Mouse (Mus musculus) spleen, adult 12 weeks (tissue): ENCODE data around the gene Kctd2.
"Not testable (repeated sequence)": the region's sequence is repeated elsewhere in the genome, so short reads cannot be mapped to it uniquely, and the experiment has no call there.

Experiments
- DNase-seq: peaks from one replicate; pipeline ENCODE4 v3.0.0; 2022; ENCODE audit warnings: low spot score

Gene Kctd2

DNA sequence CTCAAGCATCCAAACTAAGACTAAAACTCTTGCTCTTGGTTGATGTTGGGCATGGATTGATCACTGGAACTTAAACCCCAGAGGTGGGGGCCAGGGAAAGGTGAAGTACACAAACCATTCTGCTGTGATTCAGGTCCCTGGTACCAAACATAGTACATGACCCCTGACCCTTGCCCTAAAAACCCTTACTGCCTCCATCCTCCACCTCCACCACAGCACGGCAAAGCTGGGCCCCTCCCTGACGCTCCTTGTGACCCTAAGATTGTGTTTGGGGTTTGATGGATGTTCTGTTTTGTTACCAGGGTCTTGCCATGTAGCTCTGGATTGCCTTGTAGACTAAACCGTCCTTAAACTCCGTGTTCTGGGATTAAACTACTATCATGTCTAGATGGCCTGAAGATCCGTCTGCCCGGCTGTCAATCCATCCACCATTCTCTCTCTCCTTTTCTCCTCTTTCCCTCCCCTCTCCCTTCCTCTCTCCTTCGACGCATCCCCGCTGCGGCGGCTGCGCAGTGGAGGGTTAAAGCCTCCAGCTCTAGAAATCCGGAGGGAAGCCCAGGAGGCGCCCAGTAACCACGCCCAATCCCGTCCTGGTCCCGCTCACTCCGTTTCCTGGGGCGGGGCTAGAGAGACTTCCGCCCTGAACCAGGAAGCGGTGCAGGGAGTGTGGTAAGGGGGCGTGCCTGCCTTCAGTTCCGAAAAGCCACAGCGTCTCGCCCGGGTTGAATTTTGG is 55.3 kb downstream of the Kctd2 start, which contains the start of gene Armc7:
Gene Armc7, plus strand, starts transcription at position 643 of the 733 bp plus-strand sequence.
- peak; percentile 80 for DNase-seq

DNA sequence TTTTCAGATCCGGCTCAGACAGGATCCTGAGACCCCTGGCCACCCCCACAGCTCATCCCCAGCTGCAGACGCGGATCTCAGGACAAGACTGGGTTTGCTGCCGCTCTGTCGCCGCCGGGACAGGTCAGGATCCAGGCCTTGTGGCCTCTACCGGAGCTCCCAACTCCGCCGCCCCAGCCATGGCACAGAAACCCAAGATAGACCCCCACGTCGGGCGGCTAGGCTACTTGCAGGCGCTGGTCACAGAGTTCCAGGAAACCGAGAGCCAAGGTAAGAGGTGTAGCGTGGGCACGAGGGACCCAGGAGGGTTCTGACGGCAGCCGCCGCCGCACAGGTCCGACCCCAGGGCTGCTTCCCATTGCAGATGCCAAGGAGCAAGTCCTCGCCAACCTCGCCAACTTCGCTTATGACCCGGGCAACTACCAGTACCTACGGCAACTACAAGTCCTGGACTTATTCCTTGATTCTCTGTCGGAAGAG is 55.9 kb downstream of the Kctd2 start:
- no peak for DNase-seq

DNA sequence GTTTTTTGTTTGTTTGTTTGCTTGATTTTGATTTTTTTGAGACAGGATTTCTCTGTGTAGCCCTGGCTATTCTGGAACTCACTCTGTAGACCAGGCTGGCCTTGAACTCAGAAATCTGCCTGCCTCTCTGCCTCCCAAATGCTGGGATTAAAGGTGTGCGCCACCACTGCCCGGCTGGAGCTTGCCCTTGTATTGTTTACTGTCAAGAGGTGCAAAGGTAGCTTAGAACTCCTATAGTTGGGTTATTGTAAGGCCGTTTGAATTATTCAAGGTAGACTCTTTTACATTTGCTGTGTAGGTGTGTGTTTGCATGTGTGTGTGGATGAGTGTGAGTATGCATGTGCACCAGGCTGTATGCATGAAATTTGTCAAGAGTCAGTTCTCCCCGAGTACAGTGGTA is 56.7 kb downstream of the Kctd2 start:
- not testable (repeated sequence) for DNase-seq

DNA sequence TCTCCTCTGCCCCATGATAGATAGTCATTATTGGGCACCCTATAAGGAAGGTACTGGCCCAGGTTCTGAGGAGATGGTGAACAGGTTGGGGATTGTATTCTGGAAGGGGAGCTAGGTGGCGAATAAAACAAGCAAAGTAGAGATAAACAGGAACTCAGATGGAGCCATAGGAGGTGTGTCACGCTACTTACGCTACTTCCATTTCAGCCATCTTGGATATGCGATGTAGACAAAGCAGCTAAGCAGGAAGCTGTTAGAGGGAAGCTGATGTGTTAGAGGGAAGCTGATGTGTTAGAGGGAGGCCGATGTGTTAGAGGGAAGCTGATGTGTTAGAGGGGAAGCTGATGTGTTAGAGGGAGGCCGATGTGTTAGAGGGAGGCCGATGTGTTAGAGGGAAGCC is 57.5 kb downstream of the Kctd2 start:
- not testable (repeated sequence) for DNase-seq

DNA sequence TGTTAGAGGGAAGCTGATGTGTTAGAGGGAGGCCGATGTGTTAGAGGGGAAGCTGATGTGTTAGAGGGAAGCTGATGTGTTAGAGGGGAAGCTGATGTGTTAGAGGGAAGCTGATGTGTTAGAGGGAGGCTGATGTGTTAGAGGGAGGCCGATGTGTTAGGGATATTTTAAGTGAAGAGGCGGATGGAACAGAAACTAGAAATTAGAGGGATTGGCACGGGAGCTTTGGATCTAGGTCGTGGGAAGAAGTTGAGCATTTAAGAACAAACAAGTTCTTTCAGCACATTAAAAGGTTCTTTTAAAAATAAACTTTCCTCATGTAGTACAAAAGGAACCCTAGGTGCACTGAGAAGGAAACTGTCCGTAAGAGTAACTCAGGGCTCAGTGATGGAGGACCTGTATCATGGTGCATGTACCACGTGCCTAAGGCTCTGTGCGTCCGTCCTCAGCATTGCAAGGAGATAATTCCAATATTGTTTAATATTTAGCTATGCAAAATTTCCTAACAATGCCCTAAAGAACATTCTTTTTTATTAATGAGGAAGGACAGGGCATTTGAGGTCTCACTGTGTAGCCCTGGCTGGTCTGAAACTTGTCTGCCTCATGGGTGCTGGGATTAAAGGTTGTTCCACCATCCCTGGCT is 58.5 kb downstream of the Kctd2 start:
- DNase-seq = no peak
